Mouse (Mus musculus): ENCODE results near the gene Cela2a. TPM values are rescaled to one million over a fixed set of nuclear protein-coding genes. Genes with fewer than 3 reads are reported as not detected.
A peak's percentile ranks its signal among the peaks of the same experiment; 100 is the strongest.
"Not testable (repeated sequence)": the region's sequence is repeated elsewhere in the genome, so short reads cannot be mapped to it uniquely, and the experiment has no call there.

Gene Cela2a
- polyA plus RNA-seq, 1 experiment from 2014 or later: 6.9 TPM

DNA sequence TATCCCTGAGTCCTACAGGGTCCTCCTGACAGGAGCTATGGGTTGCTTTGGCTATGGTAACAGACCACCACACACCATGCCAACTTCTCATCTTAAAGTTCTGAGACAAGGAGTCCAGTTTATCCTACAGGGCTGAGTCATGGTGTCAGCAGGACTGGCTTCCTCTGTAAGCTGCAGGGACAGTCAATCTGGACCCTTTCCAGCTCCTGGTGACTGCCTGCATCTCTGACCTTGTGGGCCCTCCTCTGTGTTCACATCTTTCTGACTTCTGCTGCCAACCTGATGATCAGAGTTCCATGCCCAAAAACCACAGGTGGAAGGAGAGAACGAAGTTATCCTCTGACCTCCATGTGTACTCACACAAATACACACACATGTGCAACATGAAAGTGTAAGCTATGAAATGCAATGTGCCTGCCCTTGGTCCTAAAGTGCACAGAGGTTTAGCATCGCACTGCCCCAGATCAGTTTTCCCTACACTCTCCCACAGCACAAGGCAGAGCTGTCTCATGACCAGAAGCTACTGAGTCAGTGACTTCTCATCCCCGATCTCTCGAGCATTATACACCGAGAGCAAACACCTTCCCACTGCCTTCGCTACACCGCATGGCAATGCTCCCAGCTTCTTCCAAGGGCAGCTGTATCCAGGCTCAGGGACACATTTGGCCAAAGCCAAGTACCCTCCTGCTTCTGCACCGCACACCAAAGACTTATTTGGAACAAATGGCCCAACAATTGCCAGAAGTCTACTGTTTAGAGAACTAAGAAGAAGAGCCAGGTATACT lies 44.6 kb downstream of the Cela2a start:
- Histone ChIP-seq H3K4me2 (ENCODE audit: low read length) (no peak overlapping the region), H3K4me1 (replicated peaks; ENCODE audit: control insufficient read depth, insufficient read depth, low read length) (no peaks in the 10 kb centered on the region), H3K27me3 (replicated peaks; ENCODE audit: control insufficient read depth, insufficient read depth, low read length) (no peaks in the 10 kb centered on the region), H3K9ac (ENCODE audit: low read length) (no peak overlapping the region), H3K4me3 (ENCODE audit: low read depth, low read length) (no peak overlapping the region), H3K9me3 (ENCODE audit: control insufficient read depth, low read length) (no peaks in the 10 kb centered on the region), H3K36me3 (ENCODE audit: control insufficient read depth, insufficient read depth, low read length) (peaks cover 73% of the 10 kb centered on the region), H3K27ac (ENCODE audit: low read depth) (no peak overlapping the region)
- 97% methylated on average over 8 of the region's 8 CpGs for WGBS
- DNase-seq (ENCODE audit: low spot score): no peak
- no peak for ATAC-seq (replicated peaks; ENCODE audit: low FRiP score, low TSS enrichment, low read depth)

DNA sequence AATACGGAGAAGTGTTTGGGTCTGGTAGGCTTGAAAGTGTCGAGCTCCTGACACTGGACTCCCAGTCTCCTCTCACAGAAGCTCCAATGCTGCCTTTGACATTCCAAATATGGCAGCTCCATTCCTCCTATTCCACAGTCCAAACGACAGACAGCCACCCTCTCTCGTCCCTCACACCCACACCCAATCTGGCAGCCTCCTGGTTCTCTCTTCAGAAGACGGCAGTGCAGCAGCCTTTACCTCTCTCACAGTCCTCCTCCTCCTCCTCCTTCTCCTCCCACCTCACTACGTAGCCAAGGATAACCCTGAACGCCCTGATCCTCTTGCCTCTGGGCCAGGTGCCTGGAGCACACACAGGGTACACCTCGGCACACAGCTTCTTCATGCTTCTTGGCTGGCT lies 46.1 kb downstream of the Cela2a start:
- H3K4me3 ChIP-seq (ENCODE audit: low read depth, low read length): no peak overlapping the region
- no peaks in the 10 kb centered on the region for H3K27me3 ChIP-seq (replicated peaks; ENCODE audit: control insufficient read depth, insufficient read depth, low read length)
- no peak for DNase-seq (ENCODE audit: low spot score)
- no peak overlapping the region for H3K4me2 ChIP-seq (ENCODE audit: low read length)
- H3K4me1 ChIP-seq (replicated peaks; ENCODE audit: control insufficient read depth, insufficient read depth, low read length): no peaks in the 10 kb centered on the region
- ATAC-seq (replicated peaks; ENCODE audit: low FRiP score, low TSS enrichment, low read depth): no peak
- WGBS: 88% methylated on average over 8 of the region's 8 CpGs
- H3K36me3 ChIP-seq (ENCODE audit: control insufficient read depth, insufficient read depth, low read length): peaks cover 83% of the 10 kb centered on the region
- no peaks in the 10 kb centered on the region for H3K9me3 ChIP-seq (ENCODE audit: control insufficient read depth, low read length)
- H3K9ac ChIP-seq (ENCODE audit: low read length): no peak overlapping the region
- no peak overlapping the region for H3K27ac ChIP-seq (ENCODE audit: low read depth)

DNA sequence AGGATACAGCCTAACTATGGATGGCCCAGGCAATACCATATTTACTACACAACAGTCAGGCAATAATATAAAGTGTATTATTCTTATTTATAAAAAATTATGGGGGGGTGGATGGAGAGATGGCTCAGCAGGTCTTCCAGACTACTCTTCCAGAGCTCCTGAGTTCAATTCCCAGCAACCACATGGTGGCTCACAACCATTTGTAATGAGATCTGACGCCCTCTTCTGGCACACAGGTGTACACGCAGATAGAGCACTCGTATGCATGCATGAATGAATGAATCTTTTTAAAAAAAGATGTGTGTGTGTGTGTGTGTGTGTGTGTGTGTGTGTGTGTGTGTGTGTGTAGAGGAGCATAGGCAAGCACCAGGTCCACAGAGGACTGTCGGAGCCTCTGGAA lies 52.9 kb downstream of the Cela2a start:
- DNase-seq (ENCODE audit: low spot score); H3K9ac ChIP-seq (ENCODE audit: low read length); H3K9me3 ChIP-seq (ENCODE audit: control insufficient read depth, low read length); H3K4me1 ChIP-seq (replicated peaks; ENCODE audit: control insufficient read depth, insufficient read depth, low read length); H3K4me3 ChIP-seq (ENCODE audit: low read depth, low read length); H3K27me3 ChIP-seq (replicated peaks; ENCODE audit: control insufficient read depth, insufficient read depth, low read length); H3K27ac ChIP-seq (ENCODE audit: low read depth); H3K4me2 ChIP-seq (ENCODE audit: low read length); ATAC-seq (replicated peaks; ENCODE audit: low FRiP score, low TSS enrichment, low read depth): not testable (repeated sequence)
- peaks cover 94% of the 10 kb centered on the region for H3K36me3 ChIP-seq (ENCODE audit: control insufficient read depth, insufficient read depth, low read length)
- 82% methylated on average over 4 of the region's 4 CpGs for WGBS

- H3K4me2 ChIP-seq (ENCODE audit: low read length): no peak overlapping the region
- no peaks in the 10 kb centered on the region for H3K9me3 ChIP-seq (ENCODE audit: control insufficient read depth, low read length)
- no peak overlapping the region for H3K27ac ChIP-seq (ENCODE audit: low read depth)
- no peak overlapping the region for H3K4me3 ChIP-seq (ENCODE audit: low read depth, low read length)
- 93% methylated on average over 8 of the region's 8 CpGs for WGBS
- DNase-seq (ENCODE audit: low spot score): no peak
- no peaks in the 10 kb centered on the region for H3K27me3 ChIP-seq (replicated peaks; ENCODE audit: control insufficient read depth, insufficient read depth, low read length)
- no peak for ATAC-seq (replicated peaks; ENCODE audit: low FRiP score, low TSS enrichment, low read depth)
- no peak overlapping the region for H3K9ac ChIP-seq (ENCODE audit: low read length)
- peaks cover 96% of the 10 kb centered on the region for H3K36me3 ChIP-seq (ENCODE audit: control insufficient read depth, insufficient read depth, low read length)
- peaks cover 11% of the 10 kb centered on the region for H3K4me1 ChIP-seq (replicated peaks; ENCODE audit: control insufficient read depth, insufficient read depth, low read length)
Observed at GRCm38 (mm10) chr4:141771823-141772222, 54.1 kb downstream of the Cela2a start.

DNA sequence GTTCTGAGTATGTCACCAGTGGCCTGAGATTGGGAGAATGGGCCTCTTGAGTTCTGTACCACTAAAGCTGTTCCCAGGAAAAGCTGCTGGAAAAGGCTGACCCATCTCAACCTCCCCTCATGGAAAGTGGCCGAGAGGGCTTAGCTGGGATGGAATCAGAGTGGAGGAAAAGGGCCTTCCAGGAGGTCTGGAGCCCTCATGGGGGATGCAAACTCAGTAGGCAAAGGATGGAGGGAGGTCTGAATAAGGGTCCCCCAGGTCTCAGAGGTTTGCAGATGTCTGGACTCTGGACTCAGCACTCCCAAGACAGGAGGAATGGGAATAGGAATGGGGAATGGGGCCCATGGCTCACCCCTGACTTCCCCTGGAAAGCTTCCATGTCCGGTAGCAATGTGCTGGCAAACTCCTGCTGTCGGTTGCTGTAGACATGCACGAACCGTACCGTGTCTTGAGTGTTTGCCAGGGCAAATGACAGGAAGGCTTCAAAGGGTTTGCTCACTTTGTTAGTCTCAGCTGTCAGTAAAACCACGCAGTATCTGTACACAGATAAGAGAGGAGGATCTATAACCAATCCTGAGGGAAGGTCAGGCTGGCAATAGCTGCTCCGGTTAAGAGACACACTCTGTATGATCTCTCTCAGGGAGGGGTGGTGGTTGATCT lies 56.3 kb downstream of the Cela2a start:
- no peak for DNase-seq (ENCODE audit: low spot score)
- ATAC-seq (replicated peaks; ENCODE audit: low FRiP score, low TSS enrichment, low read depth): no peak
- WGBS: 87% methylated on average over 8 of the region's 8 CpGs
- Histone ChIP-seq H3K4me2 (ENCODE audit: low read length) (no peak overlapping the region), H3K9ac (ENCODE audit: low read length) (no peak overlapping the region), H3K27ac (ENCODE audit: low read depth) (no peak overlapping the region), H3K9me3 (ENCODE audit: control insufficient read depth, low read length) (no peaks in the 10 kb centered on the region), H3K36me3 (ENCODE audit: control insufficient read depth, insufficient read depth, low read length) (peaks cover 81% of the 10 kb centered on the region), H3K4me3 (ENCODE audit: low read depth, low read length) (no peak overlapping the region), H3K27me3 (replicated peaks; ENCODE audit: control insufficient read depth, insufficient read depth, low read length) (no peaks in the 10 kb centered on the region), H3K4me1 (replicated peaks; ENCODE audit: control insufficient read depth, insufficient read depth, low read length) (peaks cover 13% of the 10 kb centered on the region)

DNA sequence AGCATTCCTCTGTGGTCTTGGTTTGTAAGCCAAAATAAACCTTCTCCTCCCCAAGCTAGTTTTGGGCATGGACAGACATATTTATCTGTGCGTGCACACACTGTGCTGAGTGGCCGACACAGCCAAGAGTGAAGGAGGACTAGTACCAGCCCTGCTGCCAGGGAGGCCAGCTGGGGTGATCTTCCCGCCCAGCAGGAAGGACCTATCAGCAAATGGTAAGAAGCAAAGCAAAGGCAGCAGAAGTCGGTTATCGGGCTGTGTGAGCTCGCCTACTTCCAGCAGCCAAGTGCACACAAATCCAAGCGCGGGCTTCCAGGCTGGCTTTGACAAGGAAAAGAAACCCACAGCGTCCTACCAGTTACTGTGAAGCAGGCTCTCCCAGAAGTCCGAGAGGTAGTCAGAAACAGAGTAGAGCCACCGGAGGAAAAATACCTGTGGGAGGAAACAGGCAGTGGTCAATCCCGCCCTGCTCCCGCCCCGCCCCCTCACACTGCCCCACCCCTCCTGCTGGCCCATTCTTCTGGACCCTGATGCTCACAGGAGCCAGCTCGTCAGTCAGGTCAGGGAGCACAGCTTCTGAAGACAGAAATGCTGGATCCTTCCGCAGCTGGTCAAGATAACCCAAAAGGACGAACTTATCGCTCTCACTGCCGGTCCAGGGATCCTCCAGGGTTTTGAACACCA lies 58.5 kb downstream of the Cela2a start:
- H3K27me3 ChIP-seq (replicated peaks; ENCODE audit: control insufficient read depth, insufficient read depth, low read length): no peaks in the 10 kb centered on the region
- H3K4me3 ChIP-seq (ENCODE audit: low read depth, low read length): no peak overlapping the region
- DNase-seq (ENCODE audit: low spot score): no peak
- WGBS: 66% methylated on average over 19 of the region's 19 CpGs
- H3K4me1 ChIP-seq (replicated peaks; ENCODE audit: control insufficient read depth, insufficient read depth, low read length): peaks cover 13% of the 10 kb centered on the region
- no peak overlapping the region for H3K9ac ChIP-seq (ENCODE audit: low read length)
- no peaks in the 10 kb centered on the region for H3K9me3 ChIP-seq (ENCODE audit: control insufficient read depth, low read length)
- 0 out of 2 replicates have a peak, but pooled peaks have one; percentile 41 for ATAC-seq (replicated peaks; ENCODE audit: low FRiP score, low TSS enrichment, low read depth)
- peaks cover 80% of the 10 kb centered on the region for H3K36me3 ChIP-seq (ENCODE audit: control insufficient read depth, insufficient read depth, low read length)
- H3K4me2 ChIP-seq (ENCODE audit: low read length): peak overlapping the region; percentile 4; the same call in 1 of the 2 replicates
- H3K27ac ChIP-seq (ENCODE audit: low read depth): peak overlapping the region; percentile 85

- Histone ChIP-seq H3K36me3 (ENCODE audit: control insufficient read depth, insufficient read depth, low read length) (peaks cover 81% of the 10 kb centered on the region), H3K9me3 (ENCODE audit: control insufficient read depth, low read length) (no peaks in the 10 kb centered on the region), H3K4me3 (ENCODE audit: low read depth, low read length) (no peak overlapping the region), H3K27ac (ENCODE audit: low read depth) (peak overlapping the region; percentile 85), H3K9ac (ENCODE audit: low read length) (no peak overlapping the region), H3K4me1 (replicated peaks; ENCODE audit: control insufficient read depth, insufficient read depth, low read length) (peaks cover 13% of the 10 kb centered on the region), H3K4me2 (ENCODE audit: low read length) (peak overlapping the region; percentile 4; the same call in 1 of the 2 replicates), H3K27me3 (replicated peaks; ENCODE audit: control insufficient read depth, insufficient read depth, low read length) (no peaks in the 10 kb centered on the region)
- WGBS: 39% methylated on average over 19 of the region's 19 CpGs
- DNase-seq (ENCODE audit: low spot score) (peak; percentile 74), ATAC-seq (replicated peaks; ENCODE audit: low FRiP score, low TSS enrichment, low read depth) (peak; percentile 70)
Observed at GRCm38 (mm10) chr4:141766668-141767352, 59.1 kb downstream of the Cela2a start.

DNA sequence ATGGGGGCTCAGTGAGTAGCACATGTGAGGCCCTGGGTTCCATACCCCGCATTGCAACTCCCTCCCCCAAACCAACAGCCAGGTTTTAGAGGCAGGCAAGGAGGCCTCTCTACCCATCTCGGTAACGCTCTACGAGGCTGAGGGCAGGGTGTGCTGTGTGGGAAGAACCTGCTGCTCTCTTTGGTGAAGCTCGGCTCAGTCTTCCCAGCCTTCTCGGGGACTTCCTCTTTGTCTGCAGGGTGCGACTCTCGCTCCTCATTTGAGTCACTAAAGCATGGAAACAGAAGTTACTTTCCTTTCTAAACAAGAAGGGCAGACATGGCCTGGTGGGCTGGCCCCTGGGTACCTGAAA lies 59.7 kb downstream of the Cela2a start:
- Histone ChIP-seq H3K36me3 (ENCODE audit: control insufficient read depth, insufficient read depth, low read length) (peaks cover 80% of the 10 kb centered on the region), H3K9ac (ENCODE audit: low read length) (no peak overlapping the region), H3K4me3 (ENCODE audit: low read depth, low read length) (no peak overlapping the region), H3K27ac (ENCODE audit: low read depth) (peak overlapping the region; percentile 85), H3K4me2 (ENCODE audit: low read length) (0 out of 2 replicates have a peak overlapping the region, but pooled peaks have one; percentile 4), H3K27me3 (replicated peaks; ENCODE audit: control insufficient read depth, insufficient read depth, low read length) (no peaks in the 10 kb centered on the region), H3K4me1 (replicated peaks; ENCODE audit: control insufficient read depth, insufficient read depth, low read length) (peaks cover 13% of the 10 kb centered on the region), H3K9me3 (ENCODE audit: control insufficient read depth, low read length) (no peaks in the 10 kb centered on the region)
- DNase-seq (ENCODE audit: low spot score): no peak
- ATAC-seq (replicated peaks; ENCODE audit: low FRiP score, low TSS enrichment, low read depth): 0 out of 2 replicates have a peak, but pooled peaks have one; percentile 13
- 78% methylated on average over 8 of the region's 8 CpGs for WGBS

Measured in intestine, embryonic 14.5 days (tissue).